Mouse (Mus musculus): ENCODE data around the gene Ankrd11. TPM values are rescaled to one million over a fixed set of nuclear protein-coding genes. Genes with fewer than 3 reads are reported as not detected.

Ankrd11 gene
- polyA plus RNA-seq, 1 experiment from 2014 or later: 46.5 TPM

- Histone ChIP-seq H3K9me3 (ENCODE audit: low read length) (no peaks in the 10 kb centered on the region), H3K27ac (ENCODE audit: low read length) (no peak overlapping the region), H3K27me3 (replicated peaks; ENCODE audit: insufficient read depth, low read length) (no peaks in the 10 kb centered on the region), H3K4me3 (ENCODE audit: low read depth, low read length) (no peak overlapping the region), H3K9ac (replicated peaks; ENCODE audit: low read depth) (no peak overlapping the region), H3K4me1 (ENCODE audit: insufficient read depth, low read depth, low read length) (peaks cover 19% of the 10 kb centered on the region; the same call in 1 of the 2 replicates), H3K4me2 (replicated peaks; ENCODE audit: low read depth, low read length) (no peak overlapping the region), H3K36me3 (ENCODE audit: insufficient read depth, low read length) (no peaks in the 10 kb centered on the region)
- no peak for TF ChIP-seq EP300 (IDR thresholded peaks at IDR 0.05)
- TF ChIP-seq CTCF (IDR thresholded peaks at IDR 0.05): no peak
- ATAC-seq (no peak), DNase-seq (ENCODE audit: low spot score) (no peak)
- 80% methylated on average over 3 of the region's 3 CpGs for whole genome bisulfite sequencing
Measured at GRCm38 (mm10) chr8:122984175-122984574, 57.9 kb downstream of the Ankrd11 start.

- Histone ChIP-seq H3K9me3 (ENCODE audit: low read length) (no peaks in the 10 kb centered on the region), H3K36me3 (ENCODE audit: insufficient read depth, low read length) (no peaks in the 10 kb centered on the region)
Measured at GRCm38 (mm10) chr8:122983178-122983942, 58.7 kb downstream of the Ankrd11 start.

GRCm38 (mm10) chr8:122981646-122982045 lies 60.4 kb downstream of the Ankrd11 start:
- TF ChIP-seq CTCF (IDR thresholded peaks at IDR 0.05) (no peak), EP300 (IDR thresholded peaks at IDR 0.05) (no peak)
- peak; percentile 35; the same call in 1 of the 2 replicates for ATAC-seq
- no peak overlapping the region for H3K4me3 ChIP-seq (ENCODE audit: low read depth, low read length)
- H3K4me2 ChIP-seq (replicated peaks; ENCODE audit: low read depth, low read length): no peak overlapping the region
- DNase-seq (ENCODE audit: low spot score): peak; percentile 55
- no peaks in the 10 kb centered on the region for H3K27me3 ChIP-seq (replicated peaks; ENCODE audit: insufficient read depth, low read length)
- H3K9me3 ChIP-seq (ENCODE audit: low read length): no peaks in the 10 kb centered on the region
- H3K27ac ChIP-seq (ENCODE audit: low read length): no peak overlapping the region
- no peak overlapping the region for H3K9ac ChIP-seq (replicated peaks; ENCODE audit: low read depth)
- WGBS: 65% methylated on average over 5 of the region's 5 CpGs
- H3K36me3 ChIP-seq (ENCODE audit: insufficient read depth, low read length): no peaks in the 10 kb centered on the region
- peaks cover 11% of the 10 kb centered on the region; the same call in 1 of the 2 replicates for H3K4me1 ChIP-seq (ENCODE audit: insufficient read depth, low read depth, low read length)

More at GRCm38 (mm10) chr8:122983178-122983942, 58.7 kb downstream of the Ankrd11 start:
- Histone ChIP-seq H3K4me1 (ENCODE audit: insufficient read depth, low read depth, low read length) (peaks cover 19% of the 10 kb centered on the region; the same call in 1 of the 2 replicates), H3K4me3 (ENCODE audit: low read depth, low read length) (no peak overlapping the region), H3K27me3 (replicated peaks; ENCODE audit: insufficient read depth, low read length) (no peaks in the 10 kb centered on the region), H3K9ac (replicated peaks; ENCODE audit: low read depth) (no peak overlapping the region), H3K27ac (ENCODE audit: low read length) (no peak overlapping the region), H3K4me2 (replicated peaks; ENCODE audit: low read depth, low read length) (no peak overlapping the region)
- TF ChIP-seq EP300 (IDR thresholded peaks at IDR 0.05) (no peak), CTCF (IDR thresholded peaks at IDR 0.05) (0 out of 2 replicates have a peak, but pooled peaks have one; percentile 11)
- WGBS: 78% methylated on average over 19 of the region's 19 CpGs
- ATAC-seq: no peak
- DNase-seq (ENCODE audit: low spot score): no peak

- Histone ChIP-seq H3K9me3 (ENCODE audit: low read length) (no peaks in the 10 kb centered on the region), H3K36me3 (ENCODE audit: insufficient read depth, low read length) (no peaks in the 10 kb centered on the region), H3K27ac (ENCODE audit: low read length) (peak overlapping the region; percentile 6; the same call in 1 of the 2 replicates), H3K9ac (replicated peaks; ENCODE audit: low read depth) (no peak overlapping the region), H3K4me3 (ENCODE audit: low read depth, low read length) (no peak overlapping the region), H3K4me2 (replicated peaks; ENCODE audit: low read depth, low read length) (no peak overlapping the region), H3K27me3 (replicated peaks; ENCODE audit: insufficient read depth, low read length) (no peaks in the 10 kb centered on the region), H3K4me1 (ENCODE audit: insufficient read depth, low read depth, low read length) (peaks cover 5% of the 10 kb centered on the region; the same call in 1 of the 2 replicates)
- WGBS: 38% methylated on average over 10 of the region's 10 CpGs
- ATAC-seq (peak; percentile 32; the same call in 1 of the 2 replicates), DNase-seq (ENCODE audit: low spot score) (no peak)
- TF ChIP-seq EP300 (IDR thresholded peaks at IDR 0.05) (no peak), CTCF (IDR thresholded peaks at IDR 0.05) (no peak)
Measured at GRCm38 (mm10) chr8:122979865-122980509, 62.1 kb downstream of the Ankrd11 start.

DNA sequence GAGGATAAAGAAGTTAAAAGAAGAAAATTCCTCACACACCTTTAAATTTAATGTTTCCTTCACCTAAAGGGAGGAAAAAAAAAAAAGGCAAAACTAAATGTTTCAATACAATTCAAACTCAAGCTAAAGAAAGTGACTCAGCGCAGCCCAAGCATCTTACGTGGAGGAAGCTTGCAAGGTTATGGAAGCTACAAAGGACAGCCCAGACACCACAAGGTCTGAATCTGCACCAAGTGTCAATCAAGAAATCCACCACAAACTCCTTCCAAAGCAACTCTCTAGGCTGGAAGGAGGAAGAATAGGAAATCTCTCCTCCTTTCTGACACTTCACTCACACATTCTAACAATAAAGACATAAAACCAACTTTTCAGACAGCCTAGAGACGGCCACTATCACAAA lies 62.7 kb downstream of the Ankrd11 start:
- Histone ChIP-seq H3K4me1 (ENCODE audit: insufficient read depth, low read depth, low read length) (peaks cover 2% of the 10 kb centered on the region; the same call in 1 of the 2 replicates), H3K9ac (replicated peaks; ENCODE audit: low read depth) (no peak overlapping the region), H3K27me3 (replicated peaks; ENCODE audit: insufficient read depth, low read length) (no peaks in the 10 kb centered on the region), H3K36me3 (ENCODE audit: insufficient read depth, low read length) (no peaks in the 10 kb centered on the region), H3K4me2 (replicated peaks; ENCODE audit: low read depth, low read length) (no peak overlapping the region), H3K27ac (ENCODE audit: low read length) (0 out of 2 replicates have a peak overlapping the region, but pooled peaks have one; percentile 6), H3K9me3 (ENCODE audit: low read length) (no peaks in the 10 kb centered on the region), H3K4me3 (ENCODE audit: low read depth, low read length) (no peak overlapping the region)
- DNase-seq (ENCODE audit: low spot score) (no peak), ATAC-seq (no peak)
- TF ChIP-seq CTCF (IDR thresholded peaks at IDR 0.05): no peak
- TF ChIP-seq EP300 (IDR thresholded peaks at IDR 0.05): no peak
- 89% methylated on average over 3 of the region's 3 CpGs for WGBS

GRCm38 (mm10) chr8:122976046-122976445 lies 66.0 kb downstream of the Ankrd11 start:
- H3K4me1 ChIP-seq (ENCODE audit: insufficient read depth, low read depth, low read length): no peaks in the 10 kb centered on the region; the same call in 1 of the 2 replicates
- no peak for DNase-seq (ENCODE audit: low spot score)
- ATAC-seq: no peak
- no peaks in the 10 kb centered on the region for H3K9me3 ChIP-seq (ENCODE audit: low read length)
- WGBS: 66% methylated on average over 4 of the region's 4 CpGs
- H3K4me3 ChIP-seq (ENCODE audit: low read depth, low read length): no peak overlapping the region
- no peaks in the 10 kb centered on the region for H3K36me3 ChIP-seq (ENCODE audit: insufficient read depth, low read length)
- H3K27ac ChIP-seq (ENCODE audit: low read length): no peak overlapping the region
- H3K9ac ChIP-seq (replicated peaks; ENCODE audit: low read depth): no peak overlapping the region
- no peaks in the 10 kb centered on the region for H3K27me3 ChIP-seq (replicated peaks; ENCODE audit: insufficient read depth, low read length)
- H3K4me2 ChIP-seq (replicated peaks; ENCODE audit: low read depth, low read length): no peak overlapping the region
- no peak for TF ChIP-seq CTCF (IDR thresholded peaks at IDR 0.05)
- no peak for TF ChIP-seq EP300 (IDR thresholded peaks at IDR 0.05)
